Mouse (Mus musculus) left cerebral cortex, postnatal 14 days (tissue): Measurements from ENCODE around the gene Dmtf1. TPM values are rescaled to one million over a fixed set of nuclear protein-coding genes. Genes with fewer than 3 reads are reported as not detected.

Experiments
- DNase-seq, 2 experiments: peaks; one replicate each; pipeline ENCODE4 v3.0.0; 2021 to 2022; ENCODE audit warnings: low spot score in 2 of 2, mixed read lengths in 1 of 2
- intact Hi-C: fragments of 180-260 bp; cut with DNase I; formaldehyde crosslinking; loops from one replicate; pipeline ENCODE4 v1.15.1; 2025
- total RNA-seq, 2 experiments: library from RNA; stranded (reverse); gene quantifications; 2 replicates each; pipeline ENCODE4 v1.2.3; 2021

Gene Dmtf1
- total RNA-seq, 2 experiments from 2014 or later: 46.5 to 51.2 TPM

DNA sequence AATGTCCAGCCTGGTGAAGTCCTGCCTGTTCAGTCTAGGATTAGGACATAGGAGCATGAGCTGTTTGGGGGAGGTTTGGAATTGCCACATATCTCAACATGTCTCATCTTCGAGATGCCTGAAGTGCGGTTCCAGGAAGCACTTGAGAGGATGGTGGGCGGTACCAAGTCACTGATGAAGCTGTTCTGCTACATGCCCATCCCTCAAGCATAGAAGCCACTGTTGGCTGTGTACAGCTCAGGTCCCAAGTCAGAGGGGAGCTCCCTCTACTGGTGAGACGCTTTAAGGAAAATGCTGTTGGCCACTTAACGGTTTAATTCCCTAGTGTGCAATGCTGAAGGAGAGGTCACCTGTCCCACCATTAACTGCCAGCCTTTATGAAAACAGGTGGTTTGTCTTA lies 49.8 kb downstream of the Dmtf1 start:
- intact Hi-C loops: no loop called here
- DNase-seq: peak; percentile 68

DNA sequence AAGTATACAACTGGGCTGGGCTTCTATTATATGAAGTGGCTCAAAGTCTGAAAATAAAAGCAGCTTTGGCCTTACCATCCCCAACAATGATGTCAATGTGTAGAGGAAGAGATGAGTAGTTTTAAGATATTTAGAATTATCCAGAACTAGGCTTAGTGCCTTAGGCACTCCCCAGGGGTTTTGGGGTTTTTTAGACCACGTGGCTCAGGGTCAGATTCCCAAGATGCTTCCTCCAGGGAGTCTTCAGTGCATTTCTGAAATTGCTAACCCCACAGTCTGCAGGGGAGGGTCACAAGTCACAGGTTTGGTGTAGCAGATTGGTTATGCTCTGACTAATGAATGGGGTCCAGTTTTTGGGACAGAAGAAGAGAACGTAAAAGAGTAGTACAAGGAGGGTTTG lies 50.3 kb downstream of the Dmtf1 start:
- no peak for DNase-seq
- intact Hi-C loops: no loop called here

DNA sequence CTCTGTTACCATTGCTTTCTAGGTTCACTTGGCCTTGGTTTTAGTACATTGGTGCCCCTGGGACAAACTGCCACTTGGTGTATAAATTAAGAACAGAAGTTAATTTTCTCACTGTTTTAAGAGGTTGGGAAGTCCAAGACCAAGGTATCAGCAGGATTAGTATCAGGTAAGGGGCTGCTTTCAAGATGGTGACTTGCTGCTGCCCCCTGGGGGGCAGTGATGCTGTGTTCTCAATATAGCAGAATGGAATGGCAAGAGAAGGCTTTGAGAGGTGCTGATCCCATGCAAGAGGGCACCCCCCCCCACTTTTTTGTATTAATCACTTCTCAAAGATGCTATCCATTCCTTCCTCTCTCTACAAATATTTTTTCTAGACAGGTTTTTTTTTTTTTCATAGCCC lies 52.0 kb downstream of the Dmtf1 start:
- intact Hi-C loops: no loop called here
- no peak for DNase-seq

DNA sequence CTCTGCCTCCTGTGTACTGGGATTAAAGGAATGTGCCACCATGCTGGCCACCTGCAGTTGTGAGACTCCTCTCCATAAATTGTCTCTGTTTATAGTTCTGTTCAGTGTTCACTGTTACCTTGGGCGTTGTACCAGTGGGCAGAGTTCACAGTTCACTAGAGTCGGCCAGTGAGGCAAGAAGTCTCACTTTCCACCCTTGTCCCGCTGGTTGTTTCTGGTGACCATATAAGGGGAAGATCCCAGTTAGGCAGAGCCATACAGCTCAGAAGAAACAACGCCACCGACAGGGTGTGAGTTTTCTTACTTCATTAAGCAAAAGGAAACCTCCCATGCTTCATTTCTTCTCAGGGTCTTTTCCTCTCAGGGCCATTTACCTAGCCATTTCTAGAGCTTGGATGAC lies 53.1 kb downstream of the Dmtf1 start:
- intact Hi-C loops: no loop called here
- DNase-seq: no peak

DNA sequence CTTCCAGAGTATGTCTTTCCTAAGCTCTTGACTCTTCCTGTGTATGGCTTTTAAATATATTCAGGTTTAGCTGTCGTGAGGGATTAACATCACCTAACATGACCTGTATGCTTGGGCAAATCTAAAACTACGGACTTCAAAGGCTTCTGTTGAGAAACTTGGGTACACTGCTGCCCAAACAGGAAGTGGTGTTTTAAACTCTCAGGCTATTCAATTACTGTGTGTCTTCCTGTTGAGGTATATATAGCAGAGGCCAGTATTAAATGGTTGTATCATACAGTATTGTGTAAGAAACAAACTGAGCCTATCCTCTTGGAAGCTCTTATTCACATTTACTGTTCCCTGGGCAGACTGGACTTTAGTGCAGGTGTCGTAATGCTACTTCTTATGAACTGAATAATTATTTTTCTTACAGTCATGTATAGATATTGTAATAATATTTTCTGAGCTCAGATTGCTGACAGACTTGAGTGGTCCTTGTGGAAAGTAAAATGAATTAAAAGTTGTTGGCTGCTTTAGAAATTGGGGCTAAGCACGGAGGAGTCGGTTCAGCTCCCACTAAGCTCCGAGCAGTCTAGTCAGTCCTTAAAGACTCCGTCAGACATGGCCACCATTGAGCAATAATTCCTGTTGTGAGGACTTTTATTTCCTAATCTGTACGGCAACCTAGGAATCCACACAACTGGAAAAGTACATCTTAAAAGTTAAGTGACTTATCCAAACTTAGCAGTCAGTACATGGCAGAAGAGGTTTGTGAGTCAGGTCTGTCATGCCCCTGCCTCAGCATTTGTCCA lies 54.1 kb downstream of the Dmtf1 start:
- no peak for DNase-seq

DNA sequence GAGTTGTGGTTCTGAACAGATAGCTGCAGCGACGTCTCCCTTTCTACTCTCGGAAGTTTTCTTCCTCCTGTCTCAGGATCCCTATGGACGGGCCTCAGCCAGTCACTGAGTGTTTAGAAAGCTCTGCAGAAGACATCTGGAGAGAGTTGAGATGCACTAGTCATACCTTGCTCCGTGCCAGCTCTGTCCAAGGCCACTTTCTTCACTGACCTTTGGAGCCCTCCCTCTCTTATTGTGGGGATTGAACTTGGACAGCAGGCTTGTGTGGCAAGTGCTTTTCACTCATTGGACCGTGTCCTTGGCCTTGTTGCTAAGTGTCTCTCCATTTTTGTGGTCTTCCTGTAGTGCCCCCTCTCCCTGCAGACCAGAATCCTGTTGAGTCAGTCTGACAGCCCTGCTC lies 54.8 kb downstream of the Dmtf1 start:
- intact Hi-C loops: no loop called here
- DNase-seq: no peak

More for the DNA sequence above, 54.1 kb downstream of the Dmtf1 start:
- intact Hi-C loops: no loop called here

DNA sequence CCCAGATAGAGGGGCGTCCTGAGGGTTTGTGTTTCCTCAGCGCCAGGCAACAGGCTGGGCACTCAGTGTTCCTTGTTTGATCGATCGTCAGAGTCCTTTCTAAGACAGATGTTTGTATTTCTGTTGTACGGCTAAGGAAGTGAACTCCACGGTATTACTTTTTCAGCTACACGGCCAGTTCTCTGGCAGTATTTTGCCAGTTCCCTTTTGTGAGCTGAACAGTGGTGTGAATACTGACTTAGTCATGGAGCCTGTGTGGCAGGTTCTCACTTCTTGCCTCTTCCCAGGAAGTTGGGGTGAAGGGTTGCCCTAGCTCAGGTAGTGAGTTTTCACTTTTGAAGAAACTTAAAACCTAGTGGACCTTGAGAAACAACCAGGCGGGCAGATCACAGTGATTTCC lies 57.6 kb downstream of the Dmtf1 start:
- intact Hi-C loops: no loop called here

DNA sequence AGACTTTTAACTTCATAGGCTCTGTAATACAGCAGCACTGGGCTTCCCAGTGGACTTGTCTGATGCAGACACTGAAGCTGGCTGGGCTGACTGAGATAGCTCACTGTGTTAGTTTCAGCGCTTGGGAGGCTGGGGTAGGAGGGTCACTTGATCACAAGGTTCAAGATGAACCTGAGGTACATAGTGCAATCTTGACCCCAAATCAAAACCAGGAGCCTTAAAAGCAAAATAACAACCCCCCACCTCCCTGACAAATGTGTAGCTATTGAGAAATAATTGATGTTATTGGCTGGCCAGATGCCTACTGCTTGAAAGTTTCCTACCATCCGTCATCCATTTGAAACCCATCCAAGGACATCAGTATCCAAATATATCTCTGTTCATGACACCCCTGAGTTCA lies 58.9 kb downstream of the Dmtf1 start:
- intact Hi-C loops: no loop called here
- no peak for DNase-seq

More for the DNA sequence above, 57.6 kb downstream of the Dmtf1 start:
- DNase-seq: no peak

DNA sequence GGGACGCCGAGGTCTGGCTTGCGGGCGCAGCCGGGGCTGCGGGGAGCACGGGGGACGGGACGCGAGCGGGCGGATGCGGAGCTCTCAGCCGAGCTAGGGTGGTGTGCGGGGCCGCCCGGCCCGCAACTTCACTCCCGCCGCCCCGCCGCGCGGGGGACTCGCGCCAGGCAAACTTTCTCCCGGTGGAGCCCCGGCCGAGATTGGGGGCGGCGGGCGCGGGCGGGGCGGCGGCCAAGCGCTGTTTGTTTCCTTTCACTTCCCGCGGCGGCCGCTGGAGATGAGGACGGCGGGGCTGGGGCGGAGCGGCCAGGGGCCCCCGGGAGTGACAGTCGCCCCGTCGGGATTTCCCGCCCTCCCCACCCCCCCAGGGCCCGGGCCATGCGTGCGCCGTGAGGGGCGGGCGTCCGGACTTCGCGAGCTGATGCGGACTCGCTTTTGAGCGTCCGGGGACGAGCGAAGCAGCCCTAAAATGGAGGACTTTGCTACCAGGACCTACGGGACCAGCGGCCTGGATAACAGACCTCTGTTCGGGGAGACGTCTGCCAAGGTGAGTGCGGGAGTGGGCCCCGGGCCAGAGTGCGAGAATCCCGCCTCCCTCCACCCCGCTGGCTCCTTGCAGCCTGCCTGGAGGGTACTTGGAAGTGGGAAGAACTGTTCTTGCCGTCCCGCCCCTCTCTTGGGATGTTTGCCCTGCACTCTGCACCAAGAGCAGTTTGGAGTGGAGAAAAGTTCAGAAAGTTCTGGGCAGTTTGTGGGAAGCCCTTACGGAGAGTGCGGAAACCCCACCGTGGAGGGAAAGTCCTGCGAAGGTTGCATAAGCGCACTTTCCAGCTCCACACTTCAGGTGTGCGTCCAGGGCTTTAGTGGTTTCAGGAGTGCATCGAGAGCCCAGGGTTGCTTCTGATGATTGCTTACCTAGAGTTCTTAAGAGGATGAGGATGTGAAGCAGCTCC lies 60.5 kb downstream of the Dmtf1 start:
- peak in 1 of 2 experiments; percentile 22 for DNase-seq
- intact Hi-C loops: no loop called here

DNA sequence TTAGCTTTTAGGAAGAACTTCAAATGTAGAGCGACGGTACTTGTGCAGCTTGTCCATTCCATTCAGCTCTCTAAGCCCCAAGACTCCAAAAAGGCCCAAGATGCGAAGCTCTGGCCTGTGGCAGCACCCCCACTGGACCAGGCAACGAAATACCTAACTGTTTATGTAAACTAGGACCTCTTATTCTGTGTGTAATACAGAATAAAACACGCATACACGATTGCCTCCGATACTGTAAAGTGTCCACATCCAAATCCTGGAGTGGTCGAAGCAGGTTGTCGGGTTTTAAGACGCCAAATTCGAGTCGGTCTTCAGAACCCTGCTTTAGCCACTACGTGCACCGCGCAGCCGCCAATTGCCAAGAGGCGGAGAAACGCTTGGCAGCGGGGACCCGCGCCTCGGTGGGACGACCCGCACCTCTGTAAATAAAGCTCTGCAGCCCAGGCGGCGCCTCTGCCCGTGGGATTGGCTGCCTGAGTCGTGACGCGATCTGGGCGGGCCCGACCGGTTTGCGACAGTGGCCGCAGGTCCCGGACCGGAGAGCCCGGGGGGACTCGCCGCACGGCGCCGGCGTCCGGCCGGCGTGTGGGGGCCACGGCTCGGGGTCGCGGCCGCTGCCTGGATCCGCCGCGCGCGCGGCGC lies 61.2 kb downstream of the Dmtf1 start, which contains the start of gene Tmem243:
Gene Tmem243 (plus strand): TSS at position 462 of the 642 bp plus-strand sequence.
- intact Hi-C loops: no loop called here

DNA sequence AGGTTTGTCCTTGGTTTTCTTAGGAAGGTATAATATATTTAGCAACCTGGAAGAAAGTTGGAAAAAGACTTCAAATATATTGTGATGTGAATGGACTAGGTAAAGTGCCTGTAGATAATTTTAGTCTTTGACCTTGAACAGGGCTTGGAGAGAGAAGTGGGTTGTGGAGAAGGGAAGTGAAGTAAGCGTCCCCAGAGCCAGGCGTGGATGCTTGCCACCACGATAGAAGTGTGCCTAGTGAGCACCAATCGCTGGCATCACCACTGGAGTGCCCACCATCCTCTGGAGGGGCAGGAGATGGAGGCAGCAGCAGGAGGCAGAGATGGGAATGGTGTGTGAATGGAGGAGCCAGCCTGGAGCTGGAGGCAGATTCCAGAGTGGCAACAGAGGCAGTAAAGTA lies 68.1 kb downstream of the Dmtf1 start:
- intact Hi-C loops: no loop called here
- DNase-seq: no peak

More for the DNA sequence above, 61.2 kb downstream of the Dmtf1 start, which contains the start of gene Tmem243:
- DNase-seq: peak; percentile 81 to 87

DNA sequence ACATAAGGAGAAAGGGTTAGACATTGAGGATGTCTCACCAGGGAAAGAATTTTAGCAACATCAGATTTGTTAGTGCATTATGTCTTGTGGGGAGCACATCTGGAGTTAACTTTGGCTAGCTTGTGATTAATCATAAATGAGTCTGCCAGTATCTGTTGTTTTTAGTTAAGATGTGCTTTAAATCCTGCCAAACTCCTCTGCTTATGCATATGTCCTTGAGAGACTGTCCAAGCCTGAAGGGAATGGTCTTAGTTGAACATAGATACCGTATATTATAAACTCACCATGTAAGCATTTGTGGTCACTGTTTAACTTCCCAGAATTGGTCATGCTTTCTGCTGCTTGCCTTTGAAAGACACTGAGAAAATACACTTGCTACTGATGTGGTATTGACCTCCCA lies 68.9 kb downstream of the Dmtf1 start:
- no peak for DNase-seq
- intact Hi-C loops: no loop called here

DNA sequence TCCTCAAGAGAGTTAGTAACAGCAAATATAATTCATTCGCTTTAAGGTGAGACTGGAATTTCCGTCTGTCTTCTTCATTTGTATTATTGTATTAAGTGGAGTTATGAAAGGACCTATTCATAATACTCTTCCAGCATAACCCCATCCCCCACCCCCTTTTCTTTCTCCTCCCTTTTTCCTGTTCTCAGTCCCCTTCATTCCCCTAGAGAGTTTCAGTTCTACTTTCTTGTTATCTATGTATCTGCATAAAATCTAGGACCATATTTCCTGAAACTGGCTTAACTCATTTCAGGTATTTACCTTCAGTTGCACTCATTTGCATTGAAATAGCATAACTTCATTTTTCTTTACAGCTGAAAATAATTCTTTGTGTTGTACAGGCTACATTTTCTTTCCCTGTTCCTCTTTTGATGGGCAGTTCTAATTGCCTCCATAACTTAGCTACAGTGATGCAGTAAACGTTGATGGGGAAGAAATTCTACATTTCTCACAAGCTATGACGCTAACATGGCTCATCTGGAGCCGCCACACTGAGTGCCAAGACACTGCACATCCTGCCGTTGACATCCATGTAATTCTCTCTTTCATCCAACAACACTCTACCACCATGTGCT lies 71.0 kb downstream of the Dmtf1 start:
- DNase-seq: no peak
- intact Hi-C loops: no loop called here

DNA sequence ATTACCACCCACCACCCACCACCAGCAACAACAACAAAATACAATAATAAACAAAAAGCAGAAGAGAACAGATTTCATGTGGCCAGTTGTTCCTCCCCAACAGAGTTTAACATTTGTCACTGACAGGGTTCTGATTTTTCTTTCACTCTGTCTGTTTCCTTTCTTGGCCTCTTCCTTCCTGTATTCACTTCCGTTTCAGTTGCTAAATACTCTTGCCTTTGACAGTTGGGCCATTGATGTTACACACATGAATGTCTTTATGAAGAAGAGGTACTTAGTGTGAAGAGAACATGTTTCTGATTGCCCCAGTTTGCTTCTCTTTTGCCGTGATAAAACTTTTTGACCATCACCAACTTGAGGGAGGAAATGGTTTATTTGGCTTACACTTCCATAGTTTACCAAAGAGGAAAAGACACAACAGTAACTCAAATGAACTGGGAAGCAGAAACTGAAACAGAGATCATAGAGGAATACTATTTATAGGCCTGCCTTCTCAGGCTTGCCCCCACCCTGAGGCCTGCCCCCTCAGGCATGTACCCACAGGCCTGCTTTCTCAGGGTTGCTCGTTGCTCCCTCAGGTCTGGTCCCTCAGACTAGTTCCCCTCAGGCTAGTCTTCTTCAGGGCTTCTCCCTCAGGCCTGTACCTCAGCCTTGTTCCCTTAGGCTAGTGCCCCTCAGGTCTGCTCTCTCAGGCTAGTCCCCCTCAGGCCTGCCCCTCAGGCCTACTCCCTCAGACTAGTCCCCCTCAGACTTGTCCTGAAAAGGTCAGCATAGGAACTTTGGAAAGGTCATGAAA lies 74.5 kb downstream of the Dmtf1 start:
- intact Hi-C loops: no loop called here
- no peak for DNase-seq

DNA sequence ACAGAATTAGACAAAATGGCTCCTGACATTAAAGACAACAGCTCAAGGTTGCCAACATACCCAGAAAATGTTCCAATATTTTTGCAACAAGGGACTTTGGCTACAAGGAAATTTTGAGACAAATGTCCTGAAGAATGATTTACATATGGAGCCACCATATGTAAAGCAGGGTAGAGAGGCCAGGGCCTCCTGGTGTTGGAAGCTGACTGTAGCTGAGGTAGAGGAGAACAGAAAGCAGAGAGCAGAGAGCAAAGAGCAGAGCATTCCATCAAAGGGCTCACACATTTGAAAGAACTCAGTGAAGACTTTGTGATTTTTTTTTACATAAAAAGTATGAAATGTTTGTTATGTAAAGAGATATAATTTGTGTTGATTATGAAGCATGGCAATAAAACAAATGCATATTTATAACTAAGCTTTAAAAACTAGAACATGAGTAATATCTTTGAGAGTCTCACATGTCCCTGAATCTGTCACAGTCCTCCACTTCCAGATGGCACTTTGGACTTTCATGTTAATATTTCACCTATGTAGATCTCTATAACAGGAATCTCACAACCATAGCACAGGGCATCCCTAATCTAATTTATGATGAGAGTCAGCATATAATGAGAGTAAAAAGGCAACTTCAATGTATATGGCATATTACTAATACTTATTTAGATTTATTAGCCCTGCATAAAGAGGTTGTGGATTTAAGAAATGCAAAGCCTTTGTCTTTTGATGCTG lies 81.6 kb downstream of the Dmtf1 start:
- no peak for DNase-seq
- intact Hi-C loops: no loop called here

DNA sequence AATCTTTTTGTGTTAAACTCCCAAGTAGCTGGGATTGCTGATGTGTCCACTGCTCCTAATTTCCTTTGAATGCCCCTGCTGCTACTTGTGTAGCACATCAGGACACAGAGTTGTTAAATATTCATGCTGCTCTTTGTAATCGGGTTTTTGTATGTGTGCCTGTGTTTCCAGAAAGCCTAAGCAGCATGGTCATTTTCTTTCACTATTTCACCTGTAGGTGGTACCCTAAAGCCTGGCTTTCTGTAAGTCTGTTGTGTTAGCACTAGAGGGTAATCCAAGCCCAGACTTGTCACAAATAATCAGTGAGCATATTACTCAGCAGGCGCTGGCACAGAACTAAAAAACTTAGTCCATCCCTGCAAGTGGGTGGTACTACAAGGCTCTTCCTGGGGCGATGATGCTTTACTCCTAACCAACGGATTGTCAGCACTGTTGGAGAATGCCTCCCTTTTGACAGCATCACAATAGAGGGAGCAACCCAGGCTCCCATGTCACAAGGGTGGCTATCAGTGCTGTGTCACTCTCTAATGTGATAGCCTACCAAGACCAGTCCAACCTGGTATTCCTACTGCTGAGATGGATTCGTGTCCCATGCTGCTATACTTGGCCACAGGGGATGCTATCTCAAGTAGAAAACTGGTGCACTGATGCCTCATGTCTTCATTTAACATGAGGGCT lies 88.3 kb downstream of the Dmtf1 start:
- intact Hi-C loops: no loop called here
- DNase-seq: no peak

DNA sequence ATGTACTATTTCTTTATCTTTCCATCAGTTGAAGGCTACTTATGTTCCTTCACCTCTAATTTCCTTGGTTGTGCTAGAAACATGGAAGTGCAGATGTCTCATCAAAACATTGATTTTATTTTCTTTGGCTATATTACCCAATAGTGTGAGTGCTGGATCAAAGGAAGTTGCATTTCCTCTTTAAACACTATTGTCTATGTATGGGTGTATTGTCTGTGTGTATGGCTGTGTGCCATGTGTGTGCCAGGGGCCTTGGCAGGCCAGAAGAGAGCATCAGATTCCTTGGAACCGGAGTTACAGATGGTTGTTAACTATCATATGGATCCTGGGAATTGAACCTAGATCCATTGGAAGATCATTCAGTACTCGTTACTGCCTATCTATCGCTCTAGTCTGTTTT lies 90.2 kb downstream of the Dmtf1 start:
- no peak for DNase-seq
- intact Hi-C loops: no loop called here
